Comparison of ENCODE assay signal across 8 mouse cellular contexts in genomic region chr16:78198642-78199121, GRCm38 (mm10).
DNase-seq lines count a peak whose midpoint lies in the region; ATAC-seq and TF ChIP-seq lines count a peak whose summit lies in the region.

No protein-coding gene starts in this region.

- 0 out of 2 replicates have a peak overlapping the region, but pooled peaks have one; percentile 7 for H3K4me2 ChIP-seq in forebrain, embryonic 14.5 days (ENCODE audit: low read length)
- H3K4me2 ChIP-seq in heart, postnatal 0 days (ENCODE audit: low read depth, low read length): peak overlapping the region; percentile 36; the same call in 1 of the 2 replicates
- H3K4me2 ChIP-seq in lung, embryonic 16.5 days (ENCODE audit: low read depth, low read length): peak overlapping the region; percentile 46

- no peak for TF ChIP-seq EP300 in heart, postnatal 0 days (IDR thresholded peaks at IDR 0.05; ENCODE audit: low read depth)

- H3K9me3 ChIP-seq in forebrain, embryonic 14.5 days (replicated peaks; ENCODE audit: control insufficient read depth, low read length): no peaks in the 10 kb centered on the region
- H3K9me3 ChIP-seq in heart, postnatal 0 days (replicated peaks; ENCODE audit: control insufficient read depth, low read length): no peaks in the 10 kb centered on the region
- no peaks in the 10 kb centered on the region for H3K9me3 ChIP-seq in lung, embryonic 16.5 days (ENCODE audit: control insufficient read depth, low read length)

- H3K36me3 ChIP-seq in forebrain, embryonic 14.5 days (ENCODE audit: control insufficient read depth, insufficient read depth, low read length): no peaks in the 10 kb centered on the region
- no peaks in the 10 kb centered on the region for H3K36me3 ChIP-seq in heart, postnatal 0 days (replicated peaks; ENCODE audit: control insufficient read depth, insufficient read depth, low read length)
- no peaks in the 10 kb centered on the region for H3K36me3 ChIP-seq in lung, embryonic 16.5 days (ENCODE audit: control insufficient read depth, insufficient read depth, low read length)
- H3K36me3 ChIP-seq in thymus, adult 2 months (ENCODE audit: control insufficient read depth, insufficient read depth, low read length): no peaks in the 10 kb centered on the region

- H3K27ac ChIP-seq in bone marrow macrophage, adult 2 months (ENCODE audit: insufficient read depth, low read depth, low read length): no peak overlapping the region
- no peak overlapping the region for H3K27ac ChIP-seq in forebrain, embryonic 14.5 days (ENCODE audit: low read depth, low read length)
- no peak overlapping the region for H3K27ac ChIP-seq in heart, postnatal 0 days (ENCODE audit: low read depth)
- H3K27ac ChIP-seq in layer of hippocampus, adult 2 months: no peak overlapping the region
- no peak overlapping the region for H3K27ac ChIP-seq in lung, embryonic 16.5 days (ENCODE audit: low read length)
- no peak overlapping the region for H3K27ac ChIP-seq in thymus, adult 2 months (ENCODE audit: control insufficient read depth, insufficient read depth, low read length)

- TF ChIP-seq POLR2A in bone marrow macrophage, adult 2 months (IDR thresholded peaks at IDR 0.05; ENCODE audit: borderline replicate concordance, low read depth, low read length): no peak
- TF ChIP-seq POLR2A in thymus, adult 2 months (IDR thresholded peaks at IDR 0.05; ENCODE audit: control insufficient read depth, extremely low read depth, insufficient read depth, low read length, poor library complexity): no peak

- no peaks in the 10 kb centered on the region for H3K27me3 ChIP-seq in forebrain, embryonic 14.5 days (replicated peaks; ENCODE audit: control insufficient read depth, insufficient read depth, low read length)
- H3K27me3 ChIP-seq in heart, postnatal 0 days (ENCODE audit: control insufficient read depth, insufficient read depth, low read length): no peaks in the 10 kb centered on the region
- H3K27me3 ChIP-seq in lung, embryonic 16.5 days (ENCODE audit: control insufficient read depth, insufficient read depth, low read depth, low read length): no peaks in the 10 kb centered on the region
- H3K27me3 ChIP-seq in thymus, adult 2 months (ENCODE audit: control insufficient read depth, insufficient read depth, low read length): no peaks in the 10 kb centered on the region

- peak; percentile 95 to 96 for DNase-seq in CD8-positive naive resting alpha-beta T cell, adult 2 months (ENCODE audit: low read depth in 2 of 2, low spot score in 2 of 2)
- DNase-seq in forebrain, embryonic 14.5 days (ENCODE audit: low spot score): peak; percentile 77
- DNase-seq in heart, postnatal 0 days (ENCODE audit: low spot score): peak; percentile 52
- peak; percentile 39 to 87 for DNase-seq in layer of hippocampus, adult 2 months (ENCODE audit: low spot score in 2 of 2)
- peak; percentile 13 for DNase-seq in ovary, adult 18-20 months (ENCODE audit: low spot score)
- DNase-seq in thymus, adult 2 months: peak; percentile 87

- no peak overlapping the region for H3K9ac ChIP-seq in forebrain, embryonic 14.5 days (ENCODE audit: low read length)
- H3K9ac ChIP-seq in heart, postnatal 0 days (replicated peaks; ENCODE audit: low read depth, low read length): no peak overlapping the region
- peak overlapping the region; percentile 35; the same call in 1 of the 2 replicates for H3K9ac ChIP-seq in lung, embryonic 16.5 days (ENCODE audit: low read length)

- peaks cover 8% of the 10 kb centered on the region for H3K4me1 ChIP-seq in bone marrow macrophage, adult 2 months (ENCODE audit: control insufficient read depth, insufficient read depth, low read length)
- no peaks in the 10 kb centered on the region for H3K4me1 ChIP-seq in forebrain, embryonic 14.5 days (ENCODE audit: control insufficient read depth, insufficient read depth, low read length)
- no peaks in the 10 kb centered on the region for H3K4me1 ChIP-seq in heart, postnatal 0 days (ENCODE audit: control insufficient read depth, insufficient read depth)
- H3K4me1 ChIP-seq in lung, embryonic 16.5 days (replicated peaks; ENCODE audit: control insufficient read depth, insufficient read depth, low read length): 0 out of 2 replicates have a peak, but pooled peaks cover 4% of the 10 kb centered on the region
- H3K4me1 ChIP-seq in thymus, adult 2 months (replicated peaks; ENCODE audit: control insufficient read depth, insufficient read depth, low read length): peaks cover 2% of the 10 kb centered on the region; the same call in 1 of the 2 replicates

- no peak overlapping the region for H3K4me3 ChIP-seq in bone marrow macrophage, adult 2 months (ENCODE audit: insufficient read depth, low read length)
- no peak overlapping the region for H3K4me3 ChIP-seq in forebrain, embryonic 14.5 days (ENCODE audit: low read depth, low read length)
- H3K4me3 ChIP-seq in heart, postnatal 0 days (ENCODE audit: low read depth, low read length): no peak overlapping the region
- peak overlapping the region; percentile 30 for H3K4me3 ChIP-seq in layer of hippocampus, adult 2 months
- H3K4me3 ChIP-seq in lung, embryonic 16.5 days (ENCODE audit: low read length): peak overlapping the region; percentile 6; the same call in 1 of the 2 replicates
- no peak overlapping the region for H3K4me3 ChIP-seq in thymus, adult 2 months (ENCODE audit: control insufficient read depth, insufficient read depth, low read length)

- WGBS in forebrain, embryonic 14.5 days: 8% methylated on average over 16 of the region's 16 CpGs
- 5% methylated on average over 16 of the region's 16 CpGs for WGBS in heart, postnatal 0 days
- WGBS in lung, embryonic 16.5 days: 6% methylated on average over 16 of the region's 16 CpGs
- under 1% methylated on average over 16 of the region's 16 CpGs for WGBS in thymus, adult 2 months

- peak; percentile 55 for ATAC-seq in forebrain, embryonic 14.5 days
- ATAC-seq in heart, postnatal 0 days (ENCODE audit: insufficient read depth, low read depth): no peak; the same call in 1 of the 2 replicates
- ATAC-seq in lung, embryonic 16.5 days (ENCODE audit: low read depth): peak; percentile 26; the same call in 1 of the 2 replicates

- peak; percentile 76 for TF ChIP-seq CTCF in bone marrow macrophage, adult 2 months (IDR thresholded peaks at IDR 0.05; ENCODE audit: low read depth, low read length)
- peak; percentile 94 for TF ChIP-seq CTCF in heart, postnatal 0 days (IDR thresholded peaks at IDR 0.05; ENCODE audit: low read depth)
- peak; percentile 97 for TF ChIP-seq CTCF in layer of hippocampus, adult 2 months (conservative IDR thresholded peaks at IDR 0.05)
- peak; percentile 69; the same call in 1 of the 2 replicates for TF ChIP-seq CTCF in thymus, adult 2 months (IDR thresholded peaks at IDR 0.05; ENCODE audit: borderline replicate concordance, control insufficient read depth, extremely low read depth, insufficient read depth, low read length, poor library complexity)

Comparison
In these comparisons a context has a peak if more than half of its experiments do, and no peak if none do; other contexts are left out.
1. DNase-seq: peak in every context shown above with its lines; median percentile 96 in CD8-positive naive resting alpha-beta T cell, adult 2 months; 87 in thymus, adult 2 months; 77 in forebrain, embryonic 14.5 days; 63 in layer of hippocampus, adult 2 months; 52 in heart, postnatal 0 days; 13 in ovary, adult 18-20 months.
2. H3K4me3 ChIP-seq: peak in layer of hippocampus, adult 2 months (single experiment) and lung, embryonic 16.5 days (single experiment); none in bone marrow macrophage, adult 2 months (single experiment), forebrain, embryonic 14.5 days (single experiment), heart, postnatal 0 days (single experiment) and thymus, adult 2 months (single experiment).
3. Peak in every context shown above with its lines, with median percentiles within 50 percentile points of each other: CTCF ChIP-seq and H3K4me2 ChIP-seq.